In the genomic region with DNA sequence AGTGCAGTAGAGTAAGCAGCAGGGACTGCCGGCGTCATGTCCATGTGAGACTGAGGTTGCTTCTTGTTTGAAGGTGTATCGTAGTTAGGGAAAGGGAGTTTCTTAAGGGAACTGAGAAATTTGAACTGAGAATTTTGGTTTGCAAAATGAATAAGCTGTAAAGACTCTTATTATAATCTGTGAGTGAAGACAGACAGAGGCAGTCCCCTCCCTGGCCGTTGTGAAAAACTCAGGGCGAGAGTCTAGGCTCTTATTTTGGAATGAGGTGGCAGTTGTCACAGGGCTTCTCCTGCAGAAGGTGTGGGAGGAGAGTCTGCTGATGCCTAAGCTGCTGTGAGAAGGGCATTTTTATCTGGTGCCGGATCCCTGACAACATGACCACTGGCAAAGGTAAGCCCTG, we compare ENCODE assay signal across 10 mouse cellular contexts.
DNase-seq lines count a peak whose midpoint lies in the region; ATAC-seq and TF ChIP-seq lines count a peak whose summit lies in the region.
"Had no signal": no experiment of that assay in that cellular context is flagged by ENCODE, and none has a peak within 500 bp of the region (broad histone marks: within the 10 kb centered on the region; RNA-seq: fewer than 3 reads in every experiment).

No protein-coding gene starts in this region.

- WGBS in hindbrain, postnatal 0 days, result 75% methylated on average over 6 of the region's 6 CpGs
- 88% methylated on average over 6 of the region's 6 CpGs for WGBS in hindbrain, embryonic 12.5 days
- WGBS in forebrain, postnatal 0 days, result 31% methylated on average over 6 of the region's 6 CpGs
- WGBS in limb, embryonic 13.5 days, result 76% methylated on average over 6 of the region's 6 CpGs
- 92% methylated on average over 6 of the region's 6 CpGs for WGBS in thymus, adult 2 months

- DNase-seq in hindbrain, postnatal 0 days (ENCODE audit: low spot score), result no peak
- no peak for DNase-seq in ES-E14 (ENCODE audit: low read depth, low spot score)
- no peak for DNase-seq in forebrain, postnatal 0 days
- DNase-seq in thymus, adult 2 months, result no peak
- DNase-seq in B cell, adult 2 months, result no peak
- no peak for DNase-seq in cerebellum, adult 9-11 months
- DNase-seq: kidney, postnatal 36 days; thymus, adult 18-20 months had no signal

- no peak for TF ChIP-seq POLR2A in thymus, adult 2 months (IDR thresholded peaks at IDR 0.05; ENCODE audit: control insufficient read depth, extremely low read depth, insufficient read depth, low read length, poor library complexity)

- H3K9me3 ChIP-seq in hindbrain, postnatal 0 days (ENCODE audit: low read length), result no peaks in the 10 kb centered on the region
- H3K9me3 ChIP-seq in hindbrain, embryonic 12.5 days (replicated peaks), result no peaks in the 10 kb centered on the region
- H3K9me3 ChIP-seq in ES-E14 (ENCODE audit: control insufficient read depth, insufficient read depth, low read depth, low read length), result no peaks in the 10 kb centered on the region
- H3K9me3 ChIP-seq in forebrain, postnatal 0 days (ENCODE audit: low read length), result no peaks in the 10 kb centered on the region
- no peaks in the 10 kb centered on the region for H3K9me3 ChIP-seq in limb, embryonic 13.5 days

- no peak for ATAC-seq in hindbrain, postnatal 0 days
- no peak for ATAC-seq in hindbrain, embryonic 12.5 days (ENCODE audit: low FRiP score)
- ATAC-seq in forebrain, postnatal 0 days, result no peak
- no peak for ATAC-seq in limb, embryonic 13.5 days (ENCODE audit: low FRiP score, low read depth)

- H3K4me3 ChIP-seq in hindbrain, postnatal 0 days (ENCODE audit: low read length), result no peak overlapping the region
- no peak overlapping the region for H3K4me3 ChIP-seq in hindbrain, embryonic 12.5 days
- H3K4me3 ChIP-seq in ES-E14 (ENCODE audit: insufficient read depth in 1 of 2, low read depth in 1 of 2, low read length in 2 of 2, poor library complexity in 1 of 2, severe bottlenecking in 1 of 2), result no peak overlapping the region
- no peak overlapping the region for H3K4me3 ChIP-seq in forebrain, postnatal 0 days (ENCODE audit: low read depth, low read length)
- H3K4me3 ChIP-seq in limb, embryonic 13.5 days, result no peak overlapping the region
- H3K4me3 ChIP-seq in thymus, adult 2 months (ENCODE audit: control insufficient read depth, insufficient read depth, low read length), result no peak overlapping the region

- H3K27me3 ChIP-seq in hindbrain, postnatal 0 days (ENCODE audit: insufficient read depth, low read length), result no peaks in the 10 kb centered on the region
- no peaks in the 10 kb centered on the region for H3K27me3 ChIP-seq in hindbrain, embryonic 12.5 days
- H3K27me3 ChIP-seq in forebrain, postnatal 0 days (ENCODE audit: insufficient read depth, low read length), result no peaks in the 10 kb centered on the region
- H3K27me3 ChIP-seq in limb, embryonic 13.5 days, result no peaks in the 10 kb centered on the region
- H3K27me3 ChIP-seq in thymus, adult 2 months (ENCODE audit: control insufficient read depth, insufficient read depth, low read length), result no peaks in the 10 kb centered on the region

- H3K27ac ChIP-seq in hindbrain, postnatal 0 days, result peak overlapping the region; percentile 26; the same call in 1 of the 2 replicates
- H3K27ac ChIP-seq in hindbrain, embryonic 12.5 days, result no peak overlapping the region
- no peak overlapping the region for H3K27ac ChIP-seq in ES-E14 (ENCODE audit: insufficient read depth, low read depth, low read length, poor library complexity, severe bottlenecking)
- no peak overlapping the region for H3K27ac ChIP-seq in forebrain, postnatal 0 days (ENCODE audit: low read depth, low read length)
- H3K27ac ChIP-seq in limb, embryonic 13.5 days, result peak overlapping the region; percentile 72; the same call in 1 of the 2 replicates
- H3K27ac ChIP-seq in thymus, adult 2 months (ENCODE audit: control insufficient read depth, insufficient read depth, low read length), result no peak overlapping the region

- H3K36me3 ChIP-seq in hindbrain, postnatal 0 days (ENCODE audit: insufficient read depth, low read length), result no peaks in the 10 kb centered on the region
- H3K36me3 ChIP-seq in hindbrain, embryonic 12.5 days, result 0 out of 2 replicates have a peak, but pooled peaks cover 5% of the 10 kb centered on the region
- no peaks in the 10 kb centered on the region for H3K36me3 ChIP-seq in ES-E14 (ENCODE audit: control insufficient read depth, insufficient read depth, low read length, poor library complexity, severe bottlenecking)
- no peaks in the 10 kb centered on the region for H3K36me3 ChIP-seq in forebrain, postnatal 0 days (ENCODE audit: insufficient read depth)
- H3K36me3 ChIP-seq in limb, embryonic 13.5 days, result peaks cover 17% of the 10 kb centered on the region; the same call in 1 of the 2 replicates
- no peaks in the 10 kb centered on the region for H3K36me3 ChIP-seq in thymus, adult 2 months (ENCODE audit: control insufficient read depth, insufficient read depth, low read length)

- no peak overlapping the region for H3K4me2 ChIP-seq in hindbrain, postnatal 0 days (ENCODE audit: low read depth, low read length)
- H3K4me2 ChIP-seq in hindbrain, embryonic 12.5 days (replicated peaks), result no peak overlapping the region
- no peak overlapping the region for H3K4me2 ChIP-seq in forebrain, postnatal 0 days (ENCODE audit: low read depth)
- H3K4me2 ChIP-seq in limb, embryonic 13.5 days (replicated peaks), result no peak overlapping the region

- no peaks in the 10 kb centered on the region for H3K4me1 ChIP-seq in hindbrain, postnatal 0 days (ENCODE audit: insufficient read depth, low read length)
- H3K4me1 ChIP-seq in hindbrain, embryonic 12.5 days, result no peaks in the 10 kb centered on the region; the same call in 1 of the 2 replicates
- H3K4me1 ChIP-seq in ES-E14 (ENCODE audit: control insufficient read depth in 2 of 2, insufficient read depth in 2 of 2, low read length in 2 of 2, poor library complexity in 1 of 2), result peaks cover 1 to 2% of the 10 kb centered on the region in 2 experiments; a peak in 2 of 4 replicates
- H3K4me1 ChIP-seq in forebrain, postnatal 0 days (ENCODE audit: insufficient read depth), result 0 out of 2 replicates have a peak, but pooled peaks cover 7% of the 10 kb centered on the region
- H3K4me1 ChIP-seq in limb, embryonic 13.5 days, result 0 out of 2 replicates have a peak, but pooled peaks cover 4% of the 10 kb centered on the region
- H3K4me1 ChIP-seq in thymus, adult 2 months (replicated peaks; ENCODE audit: control insufficient read depth, insufficient read depth, low read length), result no peaks in the 10 kb centered on the region

- H3K9ac ChIP-seq in hindbrain, postnatal 0 days (replicated peaks; ENCODE audit: low read length), result no peak overlapping the region
- no peak overlapping the region for H3K9ac ChIP-seq in hindbrain, embryonic 12.5 days
- no peak overlapping the region for H3K9ac ChIP-seq in ES-E14 (ENCODE audit: insufficient read depth, low read depth, low read length, poor library complexity, severe bottlenecking)
- H3K9ac ChIP-seq in forebrain, postnatal 0 days, result peak overlapping the region; percentile 4
- H3K9ac ChIP-seq in limb, embryonic 13.5 days, result no peak overlapping the region

- in situ Hi-C loops in ES-E14 (cut with MboI; ENCODE audit: low sequenced_read_pairs in 2 of 2, unreplicated experiment in 2 of 2), result no loop called here

- TF ChIP-seq CTCF in hindbrain, postnatal 0 days (IDR thresholded peaks at IDR 0.05; ENCODE audit: low read depth), result no peak
- TF ChIP-seq CTCF in forebrain, postnatal 0 days (IDR thresholded peaks at IDR 0.05; ENCODE audit: low read depth), result no peak
- TF ChIP-seq CTCF in thymus, adult 2 months (IDR thresholded peaks at IDR 0.05; ENCODE audit: borderline replicate concordance, control insufficient read depth, extremely low read depth, insufficient read depth, low read length, poor library complexity), result no peak

TF ChIP-seq in ES-E14, 5 proteins besides CTCF, POLR2A, EP300 and RAD21:
- TF ChIP-seq MAFK (IDR thresholded peaks at IDR 0.05; ENCODE audit: insufficient read depth, low read depth, low read length), result no peak
- peak; percentile 69; the same call in 1 of the 2 replicates for TF ChIP-seq ZNF384 (IDR thresholded peaks at IDR 0.05; ENCODE audit: low read depth, low read length)

Comparison
In these comparisons a context has a peak if more than half of its experiments do, and no peak if none do; other contexts are left out.
1. H3K27ac ChIP-seq: peak in hindbrain, postnatal 0 days (single experiment) and limb, embryonic 13.5 days (single experiment); none in hindbrain, embryonic 12.5 days (single experiment), ES-E14 (single experiment), forebrain, postnatal 0 days (single experiment) and thymus, adult 2 months (single experiment).